ENCODE assay signal across 8 mouse cellular contexts in genomic region chr11:116642681-116643578, GRCm38 (mm10). TPM values are rescaled to one million over a fixed set of nuclear protein-coding genes. Genes with fewer than 3 reads are reported as not detected.
DNase-seq lines count a peak whose midpoint lies in the region; ATAC-seq and TF ChIP-seq lines count a peak whose summit lies in the region.

No protein-coding gene starts in this region.

- H3K9ac ChIP-seq in CH12.LX (ENCODE audit: insufficient read depth, low read depth) = no peak overlapping the region
- H3K9ac ChIP-seq in forebrain, embryonic 13.5 days = peak overlapping the region; percentile 61
- H3K9ac ChIP-seq in liver, postnatal 0 days (replicated peaks) = no peak overlapping the region
- H3K9ac ChIP-seq in neural tube, embryonic 14.5 days (replicated peaks; ENCODE audit: low read depth, low read length) = 0 out of 2 replicates have a peak overlapping the region, but pooled peaks have one; percentile 35

- H3K79me2 ChIP-seq in CH12.LX (replicated peaks; ENCODE audit: control insufficient read depth, extremely low read depth, insufficient read depth, poor library complexity, severe bottlenecking) = no peaks in the 10 kb centered on the region

- in situ Hi-C loops in CH12.LX (cut with MboI; ENCODE audit: low pct_ligation_motif_present, low pct_unique_long_range_greater_than_20kb, low sequenced_read_pairs) = loop anchor here (5.0 to 10.0 kb wide), 2 partner anchors 164 to 412 kb away; no protein-coding TSS in a partner anchor

- peaks cover 40% of the 10 kb centered on the region for H3K27me3 ChIP-seq in CH12.LX (replicated peaks)
- H3K27me3 ChIP-seq in forebrain, embryonic 13.5 days = peaks cover 8% of the 10 kb centered on the region; the same call in 1 of the 2 replicates
- H3K27me3 ChIP-seq in liver, postnatal 0 days (ENCODE audit: insufficient read depth, low read length) = no peaks in the 10 kb centered on the region
- H3K27me3 ChIP-seq in neural tube, embryonic 14.5 days (ENCODE audit: control insufficient read depth, insufficient read depth, low read length) = no peaks in the 10 kb centered on the region
- H3K27me3 ChIP-seq in testis, adult 2 months (ENCODE audit: control insufficient read depth, insufficient read depth, low read length) = no peaks in the 10 kb centered on the region

- TF ChIP-seq CTCF in CH12.LX (conservative IDR thresholded peaks at IDR 0.05 in 1 of 2, IDR thresholded peaks at IDR 0.05 in 1 of 2; ENCODE audit: low read depth in 2 of 2, low read length in 2 of 2) = peak; percentile 89 to 99
- peak; percentile 98 for TF ChIP-seq CTCF in liver, postnatal 0 days (IDR thresholded peaks at IDR 0.05; ENCODE audit: low read depth)
- TF ChIP-seq CTCF in testis, adult 2 months (IDR thresholded peaks at IDR 0.05; ENCODE audit: control insufficient read depth, insufficient read depth, insufficient replicate concordance, low read depth, low read length) = peak; percentile 95

- no peak for TF ChIP-seq POLR2A in CH12.LX (IDR thresholded peaks at IDR 0.05; ENCODE audit: low read depth, low read length)
- no peak for TF ChIP-seq POLR2A in testis, adult 2 months (IDR thresholded peaks at IDR 0.05; ENCODE audit: control insufficient read depth, low read depth, low read length)

- H3K9me3 ChIP-seq in CH12.LX (replicated peaks; ENCODE audit: low read length) = peaks cover 16% of the 10 kb centered on the region
- no peaks in the 10 kb centered on the region for H3K9me3 ChIP-seq in forebrain, embryonic 13.5 days (replicated peaks)
- no peaks in the 10 kb centered on the region for H3K9me3 ChIP-seq in liver, postnatal 0 days (ENCODE audit: low read length)
- H3K9me3 ChIP-seq in neural tube, embryonic 14.5 days (ENCODE audit: control insufficient read depth, low read length) = no peaks in the 10 kb centered on the region

- peak; percentile 92 for DNase-seq in CH12.LX (ENCODE audit: extremely low read depth)
- DNase-seq in heart, postnatal 10 days = peak; percentile 92 to 97
- DNase-seq in kidney, postnatal 36 days = peak; percentile 73 to 94
- peak; percentile 91 for DNase-seq in liver, postnatal 0 days

- no peak overlapping the region for H3K4me3 ChIP-seq in CH12.LX (replicated peaks in 1 of 3; ENCODE audit: low read depth in 2 of 3, low read length in 2 of 3, poor library complexity in 1 of 3)
- H3K4me3 ChIP-seq in forebrain, embryonic 13.5 days = peak overlapping the region; percentile 28
- H3K4me3 ChIP-seq in liver, postnatal 0 days (ENCODE audit: low read depth, low read length) = no peak overlapping the region
- H3K4me3 ChIP-seq in neural tube, embryonic 14.5 days (ENCODE audit: low read depth, low read length) = no peak overlapping the region
- peak overlapping the region; percentile 51 for H3K4me3 ChIP-seq in testis, adult 2 months (ENCODE audit: control insufficient read depth, low read depth, low read length)

- no peak for TF ChIP-seq EP300 in CH12.LX (IDR thresholded peaks at IDR 0.05; ENCODE audit: low read length)
- TF ChIP-seq EP300 in liver, postnatal 0 days (IDR thresholded peaks at IDR 0.05; ENCODE audit: low read depth) = no peak

- TF ChIP-seq RAD21 in CH12.LX (IDR thresholded peaks at IDR 0.05; ENCODE audit: low read depth, low read length) = no peak; the same call in none of the 2 replicates

- intact Hi-C loops in heart, postnatal 10 days (cut with DNase I) = loop anchor here (1.0 to 10.0 kb wide), 3 partner anchors 28 to 412 kb away; no protein-coding TSS in a partner anchor

- WGBS in forebrain, embryonic 13.5 days = 39% methylated on average over 14 of the region's 14 CpGs
- 33% methylated on average over 14 of the region's 14 CpGs for WGBS in liver, postnatal 0 days (ENCODE audit: insufficient replicate concordance)
- 39% methylated on average over 13 of the region's 14 CpGs for WGBS in neural tube, embryonic 14.5 days

- H3K4me2 ChIP-seq in CH12.LX (ENCODE audit: insufficient read depth, low read depth, poor library complexity, severe bottlenecking) = peak overlapping the region; percentile 33
- peak overlapping the region; percentile 63 for H3K4me2 ChIP-seq in forebrain, embryonic 13.5 days
- H3K4me2 ChIP-seq in liver, postnatal 0 days (ENCODE audit: low read depth, low read length) = no peak overlapping the region
- peak overlapping the region; percentile 33 for H3K4me2 ChIP-seq in neural tube, embryonic 14.5 days (ENCODE audit: low read depth, low read length)

- ATAC-seq in cerebellum, adult (ENCODE audit: insufficient number of reproducible peaks, low FRiP score, low TSS enrichment) = peak; percentile 62; the same call in 1 of the 2 replicates
- ATAC-seq in forebrain, embryonic 13.5 days = peak; percentile 80
- peak; percentile 60 for ATAC-seq in liver, postnatal 0 days
- ATAC-seq in neural tube, embryonic 14.5 days (ENCODE audit: low read depth) = peak; percentile 78

- dilution Hi-C loops in CH12.LX (cut with MboI; ENCODE audit: extremely low pct_ligation_motif_present, extremely low pct_unique_long_range_greater_than_20kb, low sequenced_read_pairs) = no loop called here

- H3K4me1 ChIP-seq in CH12.LX (ENCODE audit: control insufficient read depth in 1 of 2, insufficient read depth in 2 of 2) = peaks cover 3 to 38% of the 10 kb centered on the region in 2 experiments; a peak in 3 of 4 replicates
- peaks cover 14% of the 10 kb centered on the region for H3K4me1 ChIP-seq in forebrain, embryonic 13.5 days
- H3K4me1 ChIP-seq in liver, postnatal 0 days (ENCODE audit: insufficient read depth) = no peaks in the 10 kb centered on the region
- H3K4me1 ChIP-seq in neural tube, embryonic 14.5 days (ENCODE audit: control insufficient read depth, insufficient read depth, low read length) = peaks cover 5% of the 10 kb centered on the region
- H3K4me1 ChIP-seq in testis, adult 2 months (ENCODE audit: control insufficient read depth, insufficient read depth, low read length) = peaks cover 16% of the 10 kb centered on the region

- H3K27ac ChIP-seq in CH12.LX (ENCODE audit: insufficient read depth, low read depth) = no peak overlapping the region
- H3K27ac ChIP-seq in forebrain, embryonic 13.5 days = no peak overlapping the region
- no peak overlapping the region for H3K27ac ChIP-seq in liver, postnatal 0 days (ENCODE audit: low read depth)
- H3K27ac ChIP-seq in neural tube, embryonic 14.5 days (ENCODE audit: low read depth, low read length) = peak overlapping the region; percentile 52; the same call in 1 of the 2 replicates
- no peak overlapping the region for H3K27ac ChIP-seq in testis, adult 2 months (ENCODE audit: control insufficient read depth, insufficient read depth, low read depth, low read length)

- H3K36me3 ChIP-seq in CH12.LX (replicated peaks in 1 of 2; ENCODE audit: control insufficient read depth in 1 of 2, insufficient read depth in 1 of 2, low read length in 1 of 2) = no peaks in the 10 kb centered on the region
- no peaks in the 10 kb centered on the region for H3K36me3 ChIP-seq in forebrain, embryonic 13.5 days (ENCODE audit: poor library complexity, severe bottlenecking)
- H3K36me3 ChIP-seq in liver, postnatal 0 days (replicated peaks; ENCODE audit: insufficient read depth, low read length) = no peaks in the 10 kb centered on the region
- no peaks in the 10 kb centered on the region for H3K36me3 ChIP-seq in neural tube, embryonic 14.5 days (ENCODE audit: control insufficient read depth, insufficient read depth, low read length)
- no peaks in the 10 kb centered on the region for H3K36me3 ChIP-seq in testis, adult 2 months (ENCODE audit: control insufficient read depth, insufficient read depth, low read length)

TF ChIP-seq in CH12.LX, 34 proteins besides CTCF, POLR2A, EP300 and RAD21 (continues in another document):
- TF ChIP-seq E2F4 (IDR thresholded peaks at IDR 0.05; ENCODE audit: insufficient replicate concordance, low read depth, low read length) (no peak), NRF1 (IDR thresholded peaks at IDR 0.05; ENCODE audit: low read depth, low read length) (peak; percentile 26; the same call in 1 of the 2 replicates)

RNA-seq across cellular contexts. Expression of gene Prcd, which starts 10.4 kb away (rescaled TPM):
- total RNA-seq in CH12.LX (2012; rRNA removed) (not detected in 2 replicates), CH12.LX (2014; rRNA removed) (not detected in 2 replicates)
- not detected in 2 replicates for polyA plus RNA-seq in CH12.LX (2012; ENCODE audit: insufficient read length, low read depth)
- polyA plus RNA-seq in forebrain, embryonic 13.5 days (2015; fragmentation: Nextera tagmentation; extraction: Ambion mirVana) = 0.79 and 0.80 TPM in 2 replicates
- 1 to 10 TPM; 1.4 to 1.7 TPM for total RNA-seq in heart, postnatal 10 days (2021)
- polyA plus RNA-seq in liver, postnatal 0 days (2015; fragmentation: Nextera tagmentation; extraction: Ambion mirVana) = 0.32 TPM in 1 of 2 replicates, not detected in the other
- polyA plus RNA-seq in neural tube, embryonic 14.5 days (2014; fragmentation: Nextera tagmentation; extraction: Ambion mirVana) = 2.7 and 3.1 TPM in 2 replicates
- 7.8 and 8.4 TPM in 2 replicates for polyA plus RNA-seq in testis, adult 2 months (2012; rRNA removed)

RNA-seq across cellular contexts. Expression of gene Cygb, which starts 11.2 kb away (rescaled TPM):
- total RNA-seq in CH12.LX (2012; rRNA removed) = not detected in 2 replicates
- total RNA-seq in CH12.LX (2014; rRNA removed) = not detected in 2 replicates
- polyA plus RNA-seq in CH12.LX (2012; ENCODE audit: insufficient read length, low read depth) = 0.11 TPM in 1 of 2 replicates, not detected in the other
- polyA plus RNA-seq in forebrain, embryonic 13.5 days (2015; fragmentation: Nextera tagmentation; extraction: Ambion mirVana) = 8.8 and 9.3 TPM in 2 replicates
- total RNA-seq in heart, postnatal 10 days (2021) = 10 to 100 TPM; 76.2 to 85.4 TPM
- 3.6 and 3.7 TPM in 2 replicates for polyA plus RNA-seq in liver, postnatal 0 days (2015; fragmentation: Nextera tagmentation; extraction: Ambion mirVana)
- 23.7 and 29.1 TPM in 2 replicates for polyA plus RNA-seq in neural tube, embryonic 14.5 days (2014; fragmentation: Nextera tagmentation; extraction: Ambion mirVana)
- 3.7 and 5.5 TPM in 2 replicates for polyA plus RNA-seq in testis, adult 2 months (2012; rRNA removed)

RNA-seq across cellular contexts. Expression of gene Rhbdf2, which starts 16.1 kb away (rescaled TPM):
- total RNA-seq in CH12.LX (2012; rRNA removed) = 8.5 and 12.1 TPM in 2 replicates
- total RNA-seq in CH12.LX (2014; rRNA removed) = 3.1 and 3.4 TPM in 2 replicates
- 11.8 and 14.7 TPM in 2 replicates for polyA plus RNA-seq in CH12.LX (2012; ENCODE audit: insufficient read length, low read depth)
- polyA plus RNA-seq in forebrain, embryonic 13.5 days (2015; fragmentation: Nextera tagmentation; extraction: Ambion mirVana) = 0.87 and 0.98 TPM in 2 replicates
- total RNA-seq in heart, postnatal 10 days (2021) = 10 to 100 TPM; 15.4 to 17.7 TPM
- polyA plus RNA-seq in liver, postnatal 0 days (2015; fragmentation: Nextera tagmentation; extraction: Ambion mirVana) = 4.9 and 6.2 TPM in 2 replicates
- 0.52 and 1.1 TPM in 2 replicates for polyA plus RNA-seq in neural tube, embryonic 14.5 days (2014; fragmentation: Nextera tagmentation; extraction: Ambion mirVana)
- polyA plus RNA-seq in testis, adult 2 months (2012; rRNA removed) = 6.3 and 7.5 TPM in 2 replicates

RNA-seq across cellular contexts. Expression of gene Aanat, which starts 56.7 kb away (rescaled TPM):
- total RNA-seq in CH12.LX (2012; rRNA removed) = not detected in 2 replicates
- total RNA-seq in CH12.LX (2014; rRNA removed) = not detected in 2 replicates
- not detected in 2 replicates for polyA plus RNA-seq in CH12.LX (2012; ENCODE audit: insufficient read length, low read depth)
- 0.25 and 0.39 TPM in 2 replicates for polyA plus RNA-seq in forebrain, embryonic 13.5 days (2015; fragmentation: Nextera tagmentation; extraction: Ambion mirVana)
- not detected for total RNA-seq in heart, postnatal 10 days (2021)
- not detected in 2 replicates for polyA plus RNA-seq in liver, postnatal 0 days (2015; fragmentation: Nextera tagmentation; extraction: Ambion mirVana)
- 0.26 and 0.40 TPM in 2 replicates for polyA plus RNA-seq in neural tube, embryonic 14.5 days (2014; fragmentation: Nextera tagmentation; extraction: Ambion mirVana)
- polyA plus RNA-seq in testis, adult 2 months (2012; rRNA removed) = 0.23 and 0.45 TPM in 2 replicates

Comparison
In these comparisons a context has a peak if more than half of its experiments do, and no peak if none do; other contexts are left out.
1. H3K4me3 ChIP-seq: peak in forebrain, embryonic 13.5 days (single experiment) and testis, adult 2 months (single experiment); none in CH12.LX (0 of 3), liver, postnatal 0 days (single experiment) and neural tube, embryonic 14.5 days (single experiment).
2. H3K9ac ChIP-seq: peak in forebrain, embryonic 13.5 days (single experiment) and neural tube, embryonic 14.5 days (single experiment); none in CH12.LX (single experiment) and liver, postnatal 0 days (single experiment).
3. Peak in every context shown above with its lines, with median percentiles within 50 percentile points of each other: DNase-seq, CTCF ChIP-seq and ATAC-seq.